Mouse (Mus musculus) v-Abl transformed pro-B cells (cell line): ENCODE measurements around the gene Phtf2.
"Not testable (repeated sequence)": the region's sequence is repeated elsewhere in the genome, so short reads cannot be mapped to it uniquely, and the experiment has no call there.

ENCODE experiments used
- in situ Hi-C, 2 experiments: fragments of 400-800 bp; cut with MboI; formaldehyde crosslinking; loops; one replicate each; pipeline ENCODE4 v1.15.1; 2025; ENCODE audit not compliant: unreplicated experiment in 2 of 2

The Phtf2 gene

GRCm38 (mm10) chr5:20781116-20781515, 100.8 kb downstream of the Phtf2 start:
- in situ Hi-C loops, result no loop called here

GRCm38 (mm10) chr5:20779191-20779590, 102.7 kb downstream of the Phtf2 start:
- in situ Hi-C loops, result no loop called here

GRCm38 (mm10) chr5:20778274-20778984, 103.5 kb downstream of the Phtf2 start:
- in situ Hi-C loops, result no loop called here

DNA sequence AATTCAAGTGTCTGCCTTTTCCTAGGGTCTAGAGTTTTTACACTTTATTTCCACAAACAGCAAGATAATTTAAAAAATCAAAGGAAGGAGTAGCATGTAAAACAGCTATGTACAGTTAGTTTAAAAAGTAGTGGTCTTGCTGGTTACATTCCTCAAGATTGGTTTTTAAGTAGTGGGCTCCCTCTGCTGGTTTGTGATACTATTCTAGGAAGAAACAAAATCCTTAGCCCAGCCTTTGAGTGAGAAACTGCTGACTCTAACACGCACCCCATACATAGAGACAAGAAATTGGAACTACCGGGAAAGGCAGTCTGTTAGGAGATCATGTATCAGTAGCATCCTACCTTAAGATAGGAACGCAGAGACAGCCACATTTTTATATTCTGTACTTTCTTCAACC, 108.6 kb downstream of the Phtf2 start:
- in situ Hi-C loops, result loop anchor here in 1 of 2 experiments (5.0 kb wide), 1 partner anchor 1251 kb away; no protein-coding TSS in a partner anchor

DNA sequence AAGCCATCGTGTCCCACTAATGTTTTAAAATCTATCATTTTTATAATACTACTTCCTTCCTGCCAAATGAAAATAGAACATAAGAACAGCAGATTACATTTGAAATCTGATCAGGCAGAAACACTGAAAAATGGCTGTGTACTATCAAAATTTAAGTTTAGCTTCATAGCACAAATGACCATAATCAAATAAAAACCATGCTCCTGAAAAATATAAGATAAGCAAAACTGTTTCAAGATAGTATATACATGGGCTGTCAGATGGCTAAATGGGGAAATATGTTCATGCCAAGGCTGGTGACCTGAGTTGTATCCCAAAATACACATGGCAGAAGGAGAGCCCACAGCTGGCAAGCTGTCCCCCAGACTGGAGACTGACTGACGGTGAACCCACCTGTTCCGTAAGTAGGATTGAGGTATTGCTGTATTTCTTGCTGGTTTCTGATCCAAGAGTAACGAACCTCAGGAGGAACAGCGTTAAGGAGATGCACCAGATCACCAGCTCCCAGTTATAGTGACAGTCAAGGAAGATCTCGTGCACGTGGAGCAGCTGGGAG, 116.5 kb downstream of the Phtf2 start:
- in situ Hi-C loops, result no loop called here

GRCm38 (mm10) chr5:20762441-20762840, 119.5 kb downstream of the Phtf2 start:
- in situ Hi-C loops, result not testable (repeated sequence)

- in situ Hi-C loops, result no loop called here
These were observed 121.4 kb downstream of the Phtf2 start for GRCm38 (mm10) chr5:20760368-20761162.

GRCm38 (mm10) chr5:20759771-20760170, 122.2 kb downstream of the Phtf2 start:
- in situ Hi-C loops, result no loop called here

- in situ Hi-C loops, result no loop called here
These were observed 128.0 kb downstream of the Phtf2 start for GRCm38 (mm10) chr5:20753963-20754362.

GRCm38 (mm10) chr5:20753096-20753495, 128.8 kb downstream of the Phtf2 start:
- in situ Hi-C loops, result no loop called here

- in situ Hi-C loops, result no loop called here
These were observed 130.2 kb downstream of the Phtf2 start for GRCm38 (mm10) chr5:20751696-20752095.

GRCm38 (mm10) chr5:20751000-20751399, 130.9 kb downstream of the Phtf2 start:
- in situ Hi-C loops, result no loop called here

GRCm38 (mm10) chr5:20749535-20749934, 132.4 kb downstream of the Phtf2 start:
- in situ Hi-C loops, result loop anchor here in 1 of 2 experiments (25.0 kb wide), 1 partner anchor 1212 kb away; no protein-coding TSS in a partner anchor

GRCm38 (mm10) chr5:20748856-20749255, 133.1 kb downstream of the Phtf2 start:
- in situ Hi-C loops, result loop anchor here in 1 of 2 experiments (25.0 kb wide), 1 partner anchor 1212 kb away; no protein-coding TSS in a partner anchor

GRCm38 (mm10) chr5:20748142-20748541, 133.8 kb downstream of the Phtf2 start:
- in situ Hi-C loops, result loop anchor here in 1 of 2 experiments (25.0 kb wide), 1 partner anchor 1211 kb away; no protein-coding TSS in a partner anchor

DNA sequence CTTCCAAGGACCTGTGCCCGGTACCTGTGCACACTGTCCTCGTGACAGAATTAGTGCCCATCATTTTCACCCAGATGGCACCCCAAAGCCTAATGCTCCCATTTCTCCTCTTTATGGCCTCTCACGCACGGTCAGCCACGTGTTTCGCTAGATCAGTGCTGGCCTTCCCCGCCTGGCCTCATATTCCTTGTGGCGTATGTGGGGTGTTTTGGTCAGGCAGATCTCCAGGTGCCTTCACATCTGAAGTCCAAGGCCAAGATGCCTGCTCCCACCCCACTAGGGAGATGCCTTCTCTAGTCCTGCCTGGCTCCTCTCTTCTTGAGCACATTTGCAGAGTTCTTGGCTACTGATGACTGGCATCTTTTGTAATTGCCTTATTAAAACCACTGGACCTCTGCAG, 140.0 kb downstream of the Phtf2 start:
- in situ Hi-C loops, result loop anchor here in 1 of 2 experiments (25.0 kb wide), 1 partner anchor 1205 kb away; no protein-coding TSS in a partner anchor

DNA sequence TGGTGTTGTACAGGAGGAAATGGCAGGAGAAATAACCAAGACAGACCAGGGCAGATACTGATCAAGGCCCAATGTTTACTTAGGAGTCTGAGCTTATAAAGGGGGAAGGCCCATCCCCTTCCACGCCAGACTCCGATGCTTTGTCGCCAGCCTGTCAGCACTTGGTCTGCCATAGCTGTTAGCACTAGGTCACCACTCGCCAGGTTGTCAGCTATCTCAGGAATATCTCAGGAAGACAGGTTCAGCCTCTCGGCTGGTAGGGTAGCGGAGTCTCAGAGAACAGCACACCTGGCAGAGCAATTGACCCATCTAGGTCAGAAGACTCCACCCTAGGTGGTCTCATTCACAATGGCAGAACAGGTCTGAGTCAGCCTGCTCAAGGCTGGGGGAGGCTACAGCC, 140.7 kb downstream of the Phtf2 start:
- in situ Hi-C loops, result loop anchor here in 1 of 2 experiments (25.0 kb wide), 1 partner anchor 1204 kb away; no protein-coding TSS in a partner anchor

GRCm38 (mm10) chr5:20738795-20739194, 143.1 kb downstream of the Phtf2 start:
- in situ Hi-C loops, result loop anchor here in 1 of 2 experiments (25.0 kb wide), 1 partner anchor 1201 kb away; no protein-coding TSS in a partner anchor

GRCm38 (mm10) chr5:20723226-20723625, 158.7 kb downstream of the Phtf2 start:
- in situ Hi-C loops, result not testable (repeated sequence)

DNA sequence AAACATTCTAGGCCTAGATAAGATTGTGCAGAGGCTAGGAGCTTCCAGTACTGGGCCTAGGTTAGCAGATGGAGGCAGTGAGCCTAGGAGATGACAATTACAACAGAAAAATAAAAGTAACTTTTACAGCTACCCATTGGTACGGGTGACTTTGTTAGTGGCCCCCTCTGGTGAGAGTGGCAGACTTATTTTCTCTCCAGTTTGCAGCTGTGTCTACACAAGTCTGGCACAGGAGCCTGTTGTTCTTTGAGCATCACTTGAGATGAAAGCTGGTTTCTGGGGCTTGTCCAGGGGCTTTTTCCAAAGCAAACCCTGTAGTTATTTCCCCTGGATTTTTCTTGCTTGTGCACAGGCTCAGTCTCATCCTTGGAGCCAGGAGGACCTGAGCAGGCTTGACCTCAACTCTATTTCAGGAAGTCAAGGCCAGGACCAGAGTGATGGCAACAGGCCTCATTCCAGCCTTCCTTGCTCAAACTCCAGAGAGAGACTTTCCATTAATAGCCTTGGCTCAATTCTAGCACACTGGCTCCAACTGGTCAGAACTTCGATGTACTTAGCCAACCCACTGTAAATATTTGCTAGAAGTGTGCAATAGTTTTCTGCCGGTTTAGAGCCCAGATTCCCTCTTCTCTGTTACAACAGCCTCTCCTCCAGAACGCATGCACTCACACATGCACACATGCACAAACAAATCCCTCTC, 161.6 kb downstream of the Phtf2 start:
- in situ Hi-C loops, result no loop called here
